Mouse (Mus musculus) myocyte (in vitro differentiated cells): ENCODE results near the gene Osbpl3. TPM values are rescaled to one million over a fixed set of nuclear protein-coding genes. Genes with fewer than 3 reads are reported as not detected.

Experiments
- H3K27me3 ChIP-seq: one replicate; pipeline ENCODE4 v1.6.1; 2011; ENCODE audit not compliant: control insufficient read depth, insufficient read depth, insufficient read length
- H3K36me3 ChIP-seq: one replicate; pipeline ENCODE4 v1.6.1; 2011; ENCODE audit not compliant: control insufficient read depth, insufficient read depth
- H3K4me2 ChIP-seq: one replicate; pipeline ENCODE4 v1.6.1; 2011; ENCODE audit warnings: low read depth, control low read depth
- H3K4me3 ChIP-seq: one replicate; pipeline ENCODE4 v1.5.1; 2011; ENCODE audit warnings: mild to moderate bottlenecking, control low read depth, moderate library complexity
- H3K79me2 ChIP-seq: one replicate; pipeline ENCODE4 v1.6.1; 2011; ENCODE audit not compliant: control insufficient read depth, insufficient read depth
- H3ac ChIP-seq: one replicate; pipeline ENCODE4 v1.6.1; 2011; ENCODE audit not compliant: control insufficient read depth, insufficient read length
- CEBPB ChIP-seq: IDR thresholded peaks from 2 replicates; pipeline ENCODE4 v1.6.1; 2011; ENCODE audit warnings: mild to moderate bottlenecking, moderate library complexity; ENCODE audit not compliant: poor library complexity, insufficient read depth, severe bottlenecking
- E2F4 ChIP-seq: IDR thresholded peaks from one replicate; pipeline ENCODE4 v1.6.1; 2011; ENCODE audit warnings: mild to moderate bottlenecking, control low read depth, moderate library complexity; ENCODE audit not compliant: insufficient read depth
- MAX ChIP-seq: IDR thresholded peaks from one replicate; pipeline ENCODE4 v1.6.1; 2011; ENCODE audit warnings: low read depth, mild to moderate bottlenecking, control low read depth
- MYOD1 ChIP-seq, 3 experiments: IDR thresholded peaks; one replicate each; pipeline ENCODE4 v1.6.1; 2011; ENCODE audit warnings: control low read depth in 2 of 3, low read depth in 2 of 3, mild to moderate bottlenecking in 2 of 3, moderate library complexity in 1 of 3; ENCODE audit not compliant: insufficient read length in 2 of 3, control insufficient read depth in 1 of 3
- MYOG ChIP-seq, 3 experiments: IDR thresholded peaks; one replicate each; pipeline ENCODE4 v1.6.1; 2011; ENCODE audit warnings: control low read depth in 2 of 3, low read depth in 2 of 3, mild to moderate bottlenecking in 2 of 3; ENCODE audit not compliant: insufficient read length in 2 of 3, control insufficient read depth in 1 of 3, insufficient read depth in 1 of 3
- POLR2A ChIP-seq: IDR thresholded peaks from one replicate; pipeline ENCODE4 v1.6.1; 2011; ENCODE audit warnings: low read depth, mild to moderate bottlenecking, control low read depth, moderate library complexity; ENCODE audit not compliant: insufficient read length
- POLR2AphosphoS2 ChIP-seq: IDR thresholded peaks from one replicate; pipeline ENCODE4 v1.6.1; 2011; ENCODE audit warnings: low read depth, control low read depth; ENCODE audit not compliant: insufficient read length
- REST ChIP-seq: IDR thresholded peaks from one replicate; pipeline ENCODE4 v1.6.1; 2011; ENCODE audit warnings: mild to moderate bottlenecking, control low read depth, moderate library complexity; ENCODE audit not compliant: insufficient read depth, insufficient read length
- SRF ChIP-seq: IDR thresholded peaks from one replicate; pipeline ENCODE4 v1.6.1; 2011; ENCODE audit warnings: low read depth; ENCODE audit not compliant: control insufficient read depth, insufficient read length
- TCF12 ChIP-seq: IDR thresholded peaks from one replicate; pipeline ENCODE4 v1.6.1; 2011; ENCODE audit warnings: mild to moderate bottlenecking, control low read depth; ENCODE audit not compliant: poor library complexity, insufficient read depth, severe bottlenecking
- TCF3 ChIP-seq: IDR thresholded peaks from one replicate; pipeline ENCODE4 v1.6.1; 2011; ENCODE audit warnings: low read depth, control low read depth; ENCODE audit not compliant: insufficient read length
- USF1 ChIP-seq: IDR thresholded peaks from one replicate; pipeline ENCODE4 v1.6.1; 2011; ENCODE audit warnings: low read depth, mild to moderate bottlenecking, control low read depth, moderate library complexity
- polyA plus RNA-seq: library from polyadenylated mRNA; unstranded; fragments of >200 nt; fragmentation: generic; extraction: Trizol; gene quantifications from one replicate; pipeline ENCODE4 v1.2.1, GENCODE M21; 2012; ENCODE audit warnings: missing spikeins

The Osbpl3 gene
- polyA plus RNA-seq, 1 experiment: 8.9 TPM

- Histone ChIP-seq H3K27me3 (no peaks in the 10 kb centered on the region), H3ac (no peak overlapping the region), H3K4me3 (no peak overlapping the region), H3K79me2 (peaks cover 16% of the 10 kb centered on the region), H3K36me3 (no peaks in the 10 kb centered on the region), H3K4me2 (no peak overlapping the region)
- TF ChIP-seq TCF12 (no peak), MYOG (IDR thresholded peaks at IDR 0.05; ENCODE audit: control insufficient read depth in 1 of 3, insufficient read depth in 1 of 3, insufficient read length in 2 of 3, low read depth in 2 of 3) (no peak), MYOD1 (IDR thresholded peaks at IDR 0.05; ENCODE audit: control insufficient read depth in 1 of 3, insufficient read length in 2 of 3, low read depth in 2 of 3) (no peak), E2F4 (no peak), MAX (no peak), POLR2AphosphoS2 (no peak), POLR2A (no peak), REST (no peak), SRF (no peak), USF1 (no peak), TCF3 (no peak)
Observed at GRCm38 (mm10) chr6:50453651-50454050, 2.4 kb downstream of the Osbpl3 start.

- H3K79me2 ChIP-seq: peaks cover 20% of the 10 kb centered on the region
- no peaks in the 10 kb centered on the region for H3K36me3 ChIP-seq
- no peak overlapping the region for H3ac ChIP-seq
- no peak for TF ChIP-seq TCF3
- no peak for TF ChIP-seq USF1
- TF ChIP-seq CEBPB: no peak
- TF ChIP-seq POLR2AphosphoS2: no peak
- no peak for TF ChIP-seq E2F4
- no peak for TF ChIP-seq MYOG (IDR thresholded peaks at IDR 0.05; ENCODE audit: control insufficient read depth in 1 of 3, insufficient read depth in 1 of 3, insufficient read length in 2 of 3, low read depth in 2 of 3)
- TF ChIP-seq TCF12: no peak
- no peak for TF ChIP-seq MAX
- no peak for TF ChIP-seq POLR2A
- TF ChIP-seq SRF: no peak
- no peak for TF ChIP-seq MYOD1 (IDR thresholded peaks at IDR 0.05; ENCODE audit: control insufficient read depth in 1 of 3, insufficient read length in 2 of 3, low read depth in 2 of 3)
- no peak for TF ChIP-seq REST
- H3K4me3 ChIP-seq: no peak overlapping the region
- no peak overlapping the region for H3K4me2 ChIP-seq
- H3K27me3 ChIP-seq: no peaks in the 10 kb centered on the region
Observed at GRCm38 (mm10) chr6:50452220-50452619, 3.8 kb downstream of the Osbpl3 start.

DNA sequence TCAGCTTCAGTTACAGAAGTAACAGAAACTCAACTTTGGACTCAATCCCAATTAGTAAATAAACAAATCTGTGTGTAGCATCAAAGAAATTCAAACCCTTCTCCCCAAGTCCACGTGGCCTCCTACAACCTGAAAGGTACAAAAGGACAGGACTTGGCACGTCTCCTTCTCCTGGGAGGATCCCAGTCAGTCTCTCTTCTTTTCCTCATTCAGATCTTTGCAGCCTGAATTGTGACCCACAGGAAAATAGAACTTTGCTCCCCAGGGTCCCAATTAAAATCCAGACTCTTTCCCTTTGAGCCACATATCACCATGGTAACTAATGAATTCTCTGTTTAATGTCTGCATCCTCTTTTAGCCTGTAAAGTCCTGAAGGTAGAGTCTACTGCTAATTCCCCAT, 10.4 kb downstream of the Osbpl3 start:
- H3K4me3 ChIP-seq: no peak overlapping the region
- TF ChIP-seq E2F4: no peak
- TF ChIP-seq MYOD1 (IDR thresholded peaks at IDR 0.05; ENCODE audit: control insufficient read depth in 1 of 3, insufficient read length in 2 of 3, low read depth in 2 of 3): no peak
- no peak for TF ChIP-seq REST
- TF ChIP-seq POLR2AphosphoS2: no peak
- TF ChIP-seq USF1: no peak
- TF ChIP-seq TCF3: no peak
- TF ChIP-seq CEBPB: no peak
- TF ChIP-seq TCF12: no peak
- TF ChIP-seq POLR2A: no peak
- TF ChIP-seq MYOG (IDR thresholded peaks at IDR 0.05; ENCODE audit: control insufficient read depth in 1 of 3, insufficient read depth in 1 of 3, insufficient read length in 2 of 3, low read depth in 2 of 3): no peak
- TF ChIP-seq SRF: no peak
- TF ChIP-seq MAX: no peak
- no peaks in the 10 kb centered on the region for H3K36me3 ChIP-seq
- H3ac ChIP-seq: no peak overlapping the region
- H3K4me2 ChIP-seq: no peak overlapping the region
- no peaks in the 10 kb centered on the region for H3K27me3 ChIP-seq
- H3K79me2 ChIP-seq: peaks cover 13% of the 10 kb centered on the region

DNA sequence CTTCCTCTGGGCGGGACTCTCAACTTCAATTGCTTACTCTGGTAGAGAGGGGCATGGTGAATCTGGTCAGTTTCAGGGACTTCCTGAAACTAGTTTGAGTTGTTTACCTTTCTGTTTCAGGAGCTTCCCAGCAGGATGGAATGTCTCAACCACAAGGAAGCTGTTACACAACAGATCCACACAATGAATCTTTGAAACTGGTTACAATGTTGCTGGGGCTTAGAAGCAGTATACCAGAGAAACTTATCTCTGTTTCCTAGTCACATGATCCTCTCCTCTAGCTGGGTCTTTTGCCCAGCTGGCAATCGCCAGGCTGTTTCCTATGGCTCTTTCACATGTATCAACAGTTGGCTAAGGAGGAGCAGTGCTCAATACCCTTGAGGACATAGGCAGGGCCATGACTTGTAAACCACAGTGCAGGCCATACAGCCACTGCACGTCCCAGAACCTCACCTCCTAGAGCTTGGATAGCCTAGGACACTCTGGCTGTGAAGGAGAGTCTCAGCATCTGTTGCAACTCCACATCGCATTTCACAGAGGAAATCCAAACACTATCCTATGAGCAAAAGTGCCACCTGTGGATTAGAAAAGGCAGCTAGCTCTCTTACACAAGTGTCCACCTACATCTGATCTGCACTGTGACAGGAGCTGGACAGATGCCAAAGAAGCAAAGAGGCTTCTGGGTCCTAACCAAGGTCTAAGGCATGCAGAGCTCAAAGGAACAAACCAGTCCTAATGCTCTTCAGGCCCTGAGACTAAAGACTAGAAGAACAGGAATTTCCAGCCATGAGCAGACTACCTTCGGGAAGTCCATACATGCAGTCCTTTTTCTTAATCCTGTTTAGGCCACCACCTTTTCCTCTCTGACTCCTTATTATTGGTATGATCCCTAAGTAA, 14.8 kb downstream of the Osbpl3 start:
- Histone ChIP-seq H3K27me3 (no peaks in the 10 kb centered on the region), H3K4me3 (no peak overlapping the region), H3K36me3 (no peaks in the 10 kb centered on the region), H3ac (no peak overlapping the region), H3K4me2 (no peak overlapping the region), H3K79me2 (peaks cover 2% of the 10 kb centered on the region)
- TF ChIP-seq CEBPB: no peak
- TF ChIP-seq MAX: no peak
- TF ChIP-seq SRF: no peak
- no peak for TF ChIP-seq TCF12
- TF ChIP-seq E2F4: no peak
- no peak for TF ChIP-seq POLR2A
- TF ChIP-seq REST: no peak
- TF ChIP-seq POLR2AphosphoS2: no peak
- no peak for TF ChIP-seq MYOD1 (IDR thresholded peaks at IDR 0.05; ENCODE audit: control insufficient read depth in 1 of 3, insufficient read length in 2 of 3, low read depth in 2 of 3)
- no peak for TF ChIP-seq USF1
- TF ChIP-seq TCF3: no peak
- no peak for TF ChIP-seq MYOG (IDR thresholded peaks at IDR 0.05; ENCODE audit: control insufficient read depth in 1 of 3, insufficient read depth in 1 of 3, insufficient read length in 2 of 3, low read depth in 2 of 3)
